Mouse (Mus musculus): ENCODE results near the gene Slc25a47. TPM values are rescaled to one million over a fixed set of nuclear protein-coding genes. Genes with fewer than 3 reads are reported as not detected.
A peak's percentile ranks its signal among the peaks of the same experiment; 100 is the strongest.

Slc25a47 gene
- total and polyA plus RNA-seq, 2 experiments from 2014 or later, result 5.9 to 15.3 TPM

- Histone ChIP-seq H3K36me3 (replicated peaks; ENCODE audit: control insufficient read depth, insufficient read depth, low read length) (peaks cover 63% of the 10 kb centered on the region), H3K9me3 (replicated peaks; ENCODE audit: control insufficient read depth, low read length) (no peaks in the 10 kb centered on the region), H3K27me3 (ENCODE audit: control insufficient read depth, insufficient read depth, low read length) (no peaks in the 10 kb centered on the region), H3K27ac (ENCODE audit: low read depth) (no peak overlapping the region), H3K4me1 (ENCODE audit: control insufficient read depth, insufficient read depth) (no peaks in the 10 kb centered on the region), H3K4me2 (ENCODE audit: low read depth, low read length) (no peak overlapping the region), H3K9ac (replicated peaks; ENCODE audit: low read depth, low read length) (no peak overlapping the region), H3K4me3 (ENCODE audit: low read depth, low read length) (no peak overlapping the region)
- TF ChIP-seq EP300 (IDR thresholded peaks at IDR 0.05; ENCODE audit: low read depth) (no peak), CTCF (IDR thresholded peaks at IDR 0.05; ENCODE audit: low read depth) (no peak)
- DNase-seq (ENCODE audit: low spot score), result no peak
- WGBS, result 87% methylated on average over 3 of the region's 3 CpGs
- no peak for ATAC-seq (ENCODE audit: insufficient read depth, low read depth)
Measured at GRCm38 (mm10) chr12:108881192-108881591, 45.3 kb downstream of the Slc25a47 start.

DNA sequence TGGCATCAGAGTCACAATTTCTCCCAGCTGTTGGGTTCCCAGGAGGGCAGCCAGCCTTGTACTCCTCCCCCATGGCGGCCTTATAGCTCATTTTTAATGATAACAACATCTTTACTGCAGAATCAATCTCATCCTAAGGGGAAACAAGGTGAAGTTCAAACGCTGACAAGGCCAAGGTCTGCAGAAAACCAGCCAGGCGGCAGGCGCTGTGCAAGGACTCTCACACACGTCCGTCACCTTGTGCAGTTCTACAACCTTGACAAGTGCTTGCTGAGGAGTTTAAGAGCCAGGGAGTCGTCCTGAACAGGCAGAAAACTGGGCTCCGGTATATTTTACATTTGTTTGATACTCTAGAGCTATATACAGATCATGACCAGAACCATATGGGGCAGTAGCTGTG lies 46.9 kb downstream of the Slc25a47 start:
- H3K27me3 ChIP-seq (ENCODE audit: control insufficient read depth, insufficient read depth, low read length), result no peaks in the 10 kb centered on the region
- no peak overlapping the region for H3K9ac ChIP-seq (replicated peaks; ENCODE audit: low read depth, low read length)
- no peak overlapping the region for H3K4me3 ChIP-seq (ENCODE audit: low read depth, low read length)
- no peak overlapping the region for H3K4me2 ChIP-seq (ENCODE audit: low read depth, low read length)
- no peak overlapping the region for H3K27ac ChIP-seq (ENCODE audit: low read depth)
- no peaks in the 10 kb centered on the region for H3K9me3 ChIP-seq (replicated peaks; ENCODE audit: control insufficient read depth, low read length)
- ATAC-seq (ENCODE audit: insufficient read depth, low read depth) (no peak), DNase-seq (ENCODE audit: low spot score) (no peak)
- H3K36me3 ChIP-seq (replicated peaks; ENCODE audit: control insufficient read depth, insufficient read depth, low read length), result peaks cover 74% of the 10 kb centered on the region
- no peak for TF ChIP-seq CTCF (IDR thresholded peaks at IDR 0.05; ENCODE audit: low read depth)
- no peak for TF ChIP-seq EP300 (IDR thresholded peaks at IDR 0.05; ENCODE audit: low read depth)
- WGBS, result 76% methylated on average over 8 of the region's 8 CpGs
- H3K4me1 ChIP-seq (ENCODE audit: control insufficient read depth, insufficient read depth), result no peaks in the 10 kb centered on the region

DNA sequence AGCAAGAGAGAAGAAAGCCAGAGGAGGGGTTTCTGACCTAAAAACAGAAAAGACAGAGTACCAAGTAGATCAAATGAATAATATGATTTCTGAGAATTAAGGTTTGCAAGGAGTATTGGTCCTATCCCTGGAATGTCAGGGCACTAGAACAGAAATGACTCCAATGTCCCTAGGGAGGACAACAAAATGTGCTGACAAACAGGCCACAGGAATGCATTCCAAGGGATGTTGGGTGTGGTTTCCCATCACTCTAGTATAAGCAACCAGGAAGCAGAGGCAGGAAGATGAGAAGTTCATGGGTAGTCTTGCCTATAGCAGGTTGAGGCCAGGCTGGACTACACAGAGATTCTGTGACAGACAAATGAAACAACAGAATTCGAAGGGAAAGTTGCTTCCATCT lies 50.1 kb downstream of the Slc25a47 start:
- peaks cover 73% of the 10 kb centered on the region for H3K36me3 ChIP-seq (replicated peaks; ENCODE audit: control insufficient read depth, insufficient read depth, low read length)

DNA sequence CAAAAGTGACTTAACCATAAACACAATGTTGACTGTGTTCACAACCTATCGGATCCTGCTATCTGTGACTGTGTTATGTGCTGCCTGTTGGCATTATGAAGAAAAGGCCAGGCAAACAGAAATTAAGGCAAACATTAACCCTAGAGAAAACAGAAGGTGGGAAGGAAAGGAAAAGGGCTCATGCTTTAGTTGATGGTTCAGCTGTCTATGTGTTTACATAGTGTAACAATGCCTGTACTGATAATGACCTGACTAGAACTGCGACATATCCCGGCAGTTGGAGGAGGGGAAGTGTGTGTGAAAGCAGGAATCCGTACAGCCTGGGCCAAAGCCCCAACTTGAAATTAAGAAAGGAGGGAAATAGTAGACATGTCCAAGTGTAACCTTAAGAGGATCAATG lies 51.2 kb downstream of the Slc25a47 start:
- H3K36me3 ChIP-seq (replicated peaks; ENCODE audit: control insufficient read depth, insufficient read depth, low read length), result peaks cover 66% of the 10 kb centered on the region
- TF ChIP-seq CTCF (IDR thresholded peaks at IDR 0.05; ENCODE audit: low read depth), result no peak
- TF ChIP-seq EP300 (IDR thresholded peaks at IDR 0.05; ENCODE audit: low read depth), result no peak
- no peak for ATAC-seq (ENCODE audit: insufficient read depth, low read depth)
- H3K4me1 ChIP-seq (ENCODE audit: control insufficient read depth, insufficient read depth), result no peaks in the 10 kb centered on the region
- no peak overlapping the region for H3K27ac ChIP-seq (ENCODE audit: low read depth)
- H3K9ac ChIP-seq (replicated peaks; ENCODE audit: low read depth, low read length), result no peak overlapping the region
- no peak overlapping the region for H3K4me3 ChIP-seq (ENCODE audit: low read depth, low read length)
- DNase-seq (ENCODE audit: low spot score), result no peak
- no peaks in the 10 kb centered on the region for H3K27me3 ChIP-seq (ENCODE audit: control insufficient read depth, insufficient read depth, low read length)
- no peaks in the 10 kb centered on the region for H3K9me3 ChIP-seq (replicated peaks; ENCODE audit: control insufficient read depth, low read length)
- 78% methylated on average over 4 of the region's 4 CpGs for WGBS
- no peak overlapping the region for H3K4me2 ChIP-seq (ENCODE audit: low read depth, low read length)

More for the DNA sequence above, 50.1 kb downstream of the Slc25a47 start:
- no peak for TF ChIP-seq CTCF (IDR thresholded peaks at IDR 0.05; ENCODE audit: low read depth)
- TF ChIP-seq EP300 (IDR thresholded peaks at IDR 0.05; ENCODE audit: low read depth), result no peak
- ATAC-seq (ENCODE audit: insufficient read depth, low read depth) (0 out of 2 replicates have a peak, but pooled peaks have one; percentile 11), DNase-seq (ENCODE audit: low spot score) (no peak)
- H3K4me1 ChIP-seq (ENCODE audit: control insufficient read depth, insufficient read depth), result no peaks in the 10 kb centered on the region
- no peak overlapping the region for H3K4me3 ChIP-seq (ENCODE audit: low read depth, low read length)
- H3K27ac ChIP-seq (ENCODE audit: low read depth), result no peak overlapping the region
- H3K4me2 ChIP-seq (ENCODE audit: low read depth, low read length), result no peak overlapping the region
- no peaks in the 10 kb centered on the region for H3K9me3 ChIP-seq (replicated peaks; ENCODE audit: control insufficient read depth, low read length)
- 88% methylated on average over 1 of the region's 1 CpGs for WGBS
- no peaks in the 10 kb centered on the region for H3K27me3 ChIP-seq (ENCODE audit: control insufficient read depth, insufficient read depth, low read length)
- no peak overlapping the region for H3K9ac ChIP-seq (replicated peaks; ENCODE audit: low read depth, low read length)

DNA sequence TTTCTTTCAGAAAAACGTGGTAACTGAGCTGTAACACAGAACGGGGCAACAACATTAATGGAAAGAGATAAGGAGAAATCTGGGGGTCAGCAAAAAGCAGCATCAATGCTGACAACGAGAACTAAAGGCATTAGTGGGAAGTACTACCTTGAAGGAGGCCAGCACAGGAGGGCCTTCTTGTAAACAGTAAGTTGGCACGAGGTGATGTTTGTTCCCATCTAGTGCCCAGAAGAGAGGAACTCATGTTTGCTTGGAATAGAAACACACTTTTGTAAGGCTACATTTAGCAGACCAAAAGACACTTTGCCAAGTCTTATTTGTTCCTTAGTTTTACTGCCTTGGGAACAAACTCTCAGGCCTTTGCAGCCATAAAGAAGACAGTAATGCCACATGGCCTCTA lies 52.8 kb downstream of the Slc25a47 start:
- 84% methylated on average over 4 of the region's 4 CpGs for WGBS
- ATAC-seq (ENCODE audit: insufficient read depth, low read depth), result no peak
- TF ChIP-seq CTCF (IDR thresholded peaks at IDR 0.05; ENCODE audit: low read depth) (no peak), EP300 (IDR thresholded peaks at IDR 0.05; ENCODE audit: low read depth) (no peak)
- Histone ChIP-seq H3K27me3 (ENCODE audit: control insufficient read depth, insufficient read depth, low read length) (no peaks in the 10 kb centered on the region), H3K4me2 (ENCODE audit: low read depth, low read length) (no peak overlapping the region), H3K9me3 (replicated peaks; ENCODE audit: control insufficient read depth, low read length) (no peaks in the 10 kb centered on the region), H3K27ac (ENCODE audit: low read depth) (no peak overlapping the region), H3K9ac (replicated peaks; ENCODE audit: low read depth, low read length) (no peak overlapping the region), H3K36me3 (replicated peaks; ENCODE audit: control insufficient read depth, insufficient read depth, low read length) (peaks cover 55% of the 10 kb centered on the region), H3K4me1 (ENCODE audit: control insufficient read depth, insufficient read depth) (peaks cover 13% of the 10 kb centered on the region; the same call in 1 of the 2 replicates), H3K4me3 (ENCODE audit: low read depth, low read length) (no peak overlapping the region)
- DNase-seq (ENCODE audit: low spot score), result no peak
